Mouse (Mus musculus) lung, postnatal 25 days (tissue): ENCODE results near the gene Gpr137c.

Source experiments
- DNase-seq: peaks from one replicate; pipeline ENCODE4 v3.0.0; 2022; ENCODE audit warnings: low spot score

Gpr137c gene

DNA sequence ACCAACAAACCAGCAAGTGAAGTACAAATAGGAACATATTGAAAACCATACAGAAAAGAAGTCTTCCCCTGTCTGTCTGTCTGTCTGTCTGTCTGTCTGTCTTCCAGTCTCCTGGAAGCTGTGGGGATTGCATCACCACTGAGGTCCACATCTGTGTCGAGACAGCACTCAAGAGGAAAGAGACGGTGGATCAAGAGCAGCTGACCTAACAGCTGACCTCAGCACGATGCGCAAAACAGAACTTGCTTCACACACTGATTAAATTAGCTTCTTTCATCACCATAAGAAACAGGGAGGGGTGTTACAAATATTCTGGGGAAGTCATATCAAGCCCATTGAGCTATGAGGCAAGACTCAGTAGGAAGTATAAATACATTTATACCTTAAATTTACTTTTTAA lies 72.1 kb downstream of the Gpr137c start:
- no peak for DNase-seq

DNA sequence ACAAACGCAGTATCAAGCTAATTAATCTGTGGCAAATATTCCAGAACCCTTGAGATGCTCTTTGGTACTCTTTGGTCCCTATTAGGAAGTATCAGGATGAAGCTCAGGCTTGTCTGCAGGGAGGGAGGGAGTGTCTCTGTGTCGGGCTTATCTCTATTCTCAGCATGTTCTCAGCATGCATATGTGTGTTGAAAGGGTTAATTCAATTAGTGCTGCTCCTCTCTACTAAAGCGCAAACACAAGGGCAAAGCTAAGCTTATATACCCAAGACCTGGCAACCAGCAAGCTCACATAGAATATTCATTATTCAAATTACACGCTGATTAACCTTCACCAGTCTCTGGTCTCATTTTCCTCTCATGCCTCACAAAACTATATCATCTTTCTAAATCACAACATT lies 84.4 kb downstream of the Gpr137c start:
- no peak for DNase-seq

DNA sequence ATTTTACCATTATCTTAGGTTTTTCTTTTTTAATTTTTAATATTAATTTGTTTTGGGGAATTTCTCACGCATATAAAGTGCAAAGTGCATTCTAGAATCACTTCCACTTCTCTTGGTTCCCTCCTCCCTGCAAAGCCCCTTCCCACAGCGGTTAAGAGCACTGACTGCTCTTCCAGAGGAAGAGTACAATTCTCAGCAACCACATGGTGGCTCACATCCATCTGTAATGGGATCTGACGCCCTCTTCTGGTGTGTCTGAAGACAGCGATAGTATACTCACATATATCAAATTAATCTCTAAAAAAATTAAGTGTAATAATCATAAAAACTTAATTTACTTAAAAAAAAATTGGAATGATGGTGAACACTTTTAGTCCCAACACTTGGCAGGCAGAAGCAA lies 84.9 kb downstream of the Gpr137c start:
- DNase-seq: no peak

DNA sequence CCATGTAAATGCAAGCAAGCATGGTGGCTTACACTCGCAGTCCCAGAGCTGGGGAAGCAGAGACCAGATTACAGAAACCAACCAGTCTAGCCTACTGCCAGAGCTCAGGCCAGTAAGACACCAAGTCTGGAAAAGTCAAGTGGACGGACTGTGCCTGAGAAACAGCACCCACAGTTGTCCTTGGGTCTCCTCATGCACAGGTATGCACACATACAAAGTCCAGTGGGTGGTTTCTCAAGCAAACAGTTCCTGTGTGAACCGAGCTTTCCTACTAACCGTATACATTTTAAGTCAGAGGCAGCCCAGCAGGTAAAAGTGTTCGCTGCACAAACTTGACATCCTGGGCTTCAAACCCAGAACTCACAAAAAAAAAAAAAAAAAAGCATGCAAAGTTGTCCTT lies 86.3 kb downstream of the Gpr137c start:
- no peak for DNase-seq

DNA sequence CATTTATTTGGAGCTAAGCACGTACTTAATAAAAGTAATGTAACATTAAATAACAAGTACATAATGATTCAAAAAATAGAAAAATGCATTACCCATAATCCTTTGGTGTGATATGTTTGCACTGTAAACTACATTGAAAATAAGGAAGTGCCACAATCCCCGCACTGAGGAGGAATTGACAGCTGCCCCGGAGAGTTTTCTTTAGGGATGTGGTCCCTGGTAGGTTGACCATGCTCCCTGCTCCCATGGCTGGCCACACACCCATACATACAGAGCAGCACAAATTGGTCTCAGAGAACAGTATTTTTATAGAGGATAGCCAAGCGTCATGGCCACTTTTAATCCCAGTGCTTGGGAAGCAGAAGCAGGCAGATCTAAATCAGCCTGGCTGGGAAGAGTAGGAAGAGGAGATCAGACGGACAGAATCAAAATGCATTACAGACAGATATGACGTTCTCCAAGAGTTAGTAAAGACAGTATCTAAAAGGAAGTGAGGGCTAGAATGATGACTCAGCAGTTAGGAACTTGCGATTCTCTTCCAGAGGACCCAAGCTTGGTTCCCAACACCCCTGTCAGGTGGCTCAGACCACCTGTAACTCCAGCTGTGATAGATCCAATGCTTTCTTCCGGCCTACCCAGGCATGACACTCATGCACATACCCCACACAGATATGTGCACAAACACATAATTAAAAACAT lies 88.3 kb downstream of the Gpr137c start:
- DNase-seq: no peak

DNA sequence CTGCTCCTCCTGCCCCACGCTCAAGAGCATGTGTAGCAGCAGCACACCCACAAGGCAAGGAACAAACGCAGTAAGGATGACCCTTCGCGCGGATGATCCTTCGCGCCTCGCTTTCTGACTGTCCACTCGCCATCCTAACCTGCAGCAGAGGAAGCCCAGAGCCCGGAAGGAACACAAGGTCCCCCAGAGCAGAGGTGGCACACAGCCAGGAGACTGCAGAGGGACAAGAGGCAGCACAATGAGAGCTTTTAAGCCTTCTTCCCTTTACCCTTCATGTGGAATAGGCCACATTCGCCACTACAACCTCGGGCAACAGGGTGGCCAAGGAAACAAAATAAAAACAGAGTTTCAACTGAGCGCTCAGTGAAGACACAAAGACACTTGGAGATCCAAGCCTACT lies 90.1 kb downstream of the Gpr137c start:
- no peak for DNase-seq

DNA sequence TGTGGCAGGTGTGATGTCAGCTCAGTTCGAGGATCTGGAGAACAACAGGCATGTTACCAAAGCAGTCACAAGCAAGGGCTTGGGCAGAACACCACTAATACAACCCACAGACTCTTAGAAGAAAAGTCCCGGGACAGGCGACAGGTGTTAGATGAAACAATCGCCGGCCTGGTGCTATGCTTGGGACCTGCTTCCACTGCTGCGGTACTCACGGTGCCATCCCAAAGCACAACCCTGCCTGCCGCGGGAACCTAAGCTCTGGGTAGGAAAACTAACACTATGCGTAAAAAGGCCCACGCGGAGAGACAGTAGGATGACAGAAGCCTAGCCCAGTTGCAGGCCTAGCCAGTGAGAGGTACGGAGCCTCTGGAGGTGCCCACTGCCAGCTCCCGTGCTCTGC lies 90.6 kb downstream of the Gpr137c start:
- DNase-seq: no peak

DNA sequence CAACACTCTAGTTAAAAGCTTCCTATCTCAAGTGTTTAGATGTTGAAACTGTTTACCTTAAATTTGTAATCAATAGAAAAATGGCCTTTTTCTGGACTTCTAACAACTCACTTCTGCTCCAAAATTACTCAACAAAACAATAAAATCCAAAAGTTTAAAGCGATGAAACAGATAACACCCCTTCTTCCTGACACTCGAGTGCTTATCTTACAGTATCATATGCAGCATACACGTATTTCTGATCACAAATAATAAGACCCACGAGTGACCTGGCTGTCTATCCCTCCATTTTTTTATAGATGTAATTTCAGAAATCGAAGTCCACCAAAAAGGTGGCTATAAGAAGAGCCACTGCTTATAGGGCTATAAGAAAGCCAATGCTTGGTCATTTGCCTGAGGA lies 97.4 kb downstream of the Gpr137c start:
- no peak for DNase-seq

DNA sequence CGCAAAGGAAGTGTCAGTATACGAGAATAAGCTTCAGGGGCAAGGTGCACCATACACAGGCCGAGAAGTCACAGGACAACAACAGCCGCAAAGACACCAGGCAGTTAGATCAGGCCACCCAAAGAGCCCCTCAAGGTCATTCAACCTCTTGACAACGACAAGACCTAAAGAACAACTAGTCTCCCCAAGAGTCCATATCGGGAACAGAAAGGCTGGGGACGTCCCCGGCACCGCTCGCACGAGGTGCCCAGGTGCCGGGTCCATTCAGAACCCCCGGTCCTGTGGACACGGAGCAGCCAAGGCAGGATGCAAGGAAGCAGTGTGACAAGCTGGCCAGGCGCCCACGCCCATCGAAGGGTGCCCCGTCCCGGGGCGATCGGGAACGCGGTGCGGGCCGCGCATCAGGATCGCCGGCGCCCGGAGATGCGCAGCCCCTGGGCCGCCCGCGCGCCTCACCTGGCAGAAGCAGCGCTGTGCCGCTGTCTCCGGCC lies 98.4 kb downstream of the Gpr137c start:
- DNase-seq: no peak

DNA sequence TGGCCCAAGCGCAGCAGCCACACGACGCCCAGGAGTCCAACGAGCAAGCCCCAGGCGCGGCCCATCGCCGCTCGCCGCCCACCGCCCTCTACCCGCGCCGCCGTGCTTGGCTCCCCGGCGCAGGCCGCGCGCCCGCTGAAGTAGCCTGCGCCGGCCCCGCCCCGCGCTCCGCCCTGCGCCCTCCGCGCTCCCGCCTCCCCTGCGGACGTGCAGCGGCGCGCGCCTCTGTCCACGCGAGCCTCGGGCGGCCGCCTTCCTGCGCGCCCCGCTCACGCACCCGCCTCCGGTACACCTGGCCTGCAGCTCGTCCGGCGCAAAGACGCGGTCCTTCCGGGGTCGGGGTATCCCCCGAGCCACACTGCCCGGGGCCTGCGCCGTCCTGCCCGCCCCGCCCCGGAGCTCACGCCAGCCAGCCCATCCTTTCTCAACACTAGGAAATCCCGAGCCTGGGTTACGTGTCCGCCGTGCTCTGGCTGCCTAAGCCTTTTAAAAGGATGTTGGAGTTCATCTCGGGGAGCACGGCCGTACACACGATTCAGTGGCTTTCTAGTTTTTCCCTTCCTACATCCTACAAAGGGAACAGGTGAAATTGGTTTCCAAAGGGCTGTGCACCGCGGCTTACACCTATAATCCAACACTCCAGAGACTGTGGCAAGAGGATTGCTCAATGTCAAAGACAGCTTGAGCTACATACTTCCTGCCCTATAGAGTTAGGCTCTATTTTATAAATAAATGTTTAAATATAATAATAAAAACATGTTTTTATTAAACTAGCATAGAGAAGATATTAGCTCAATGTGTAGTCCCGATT lies 99.1 kb downstream of the Gpr137c start, which contains the start of gene Ero1l:
Ero1l (minus strand) TSS at position 346 of the 811 bp plus-strand sequence.
- peak; percentile 78 for DNase-seq

DNA sequence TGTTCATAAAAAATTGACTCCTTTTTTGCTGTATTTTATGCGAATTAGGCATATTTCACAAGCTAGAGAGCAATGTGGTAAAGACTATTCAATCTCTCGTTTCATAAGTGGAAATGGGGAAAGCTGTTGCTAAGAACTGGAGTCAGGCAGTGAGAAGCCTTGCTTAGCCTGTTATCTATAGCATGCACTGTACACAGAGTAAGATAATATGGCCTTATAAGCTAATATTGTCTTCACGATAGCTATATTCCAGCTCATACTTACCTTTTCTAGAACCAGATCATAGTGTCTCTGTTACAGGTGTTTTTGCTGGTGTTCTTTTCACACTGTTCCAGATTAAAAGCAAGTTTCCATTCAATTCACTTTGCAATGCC lies 99.7 kb downstream of the Gpr137c start:
- no peak for DNase-seq

DNA sequence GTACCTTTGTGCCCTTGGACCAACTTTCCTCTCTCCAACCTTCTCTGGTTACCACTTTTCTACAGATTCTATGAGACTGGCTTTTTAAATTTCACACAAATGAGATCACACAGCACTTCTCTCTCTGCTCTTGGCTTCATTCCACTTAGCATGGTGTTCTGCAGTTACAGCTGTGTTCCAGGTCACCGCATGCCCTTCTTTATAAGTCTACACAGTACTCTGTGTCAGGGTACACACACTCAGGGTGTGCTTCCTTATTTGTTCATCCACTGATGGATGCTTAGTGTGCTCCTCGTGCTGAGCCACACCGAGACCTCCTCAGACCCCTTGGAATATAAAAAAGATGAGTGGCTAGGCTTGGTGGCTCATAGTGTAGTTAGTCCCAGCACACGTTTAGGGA lies 100.6 kb downstream of the Gpr137c start:
- no peak for DNase-seq

DNA sequence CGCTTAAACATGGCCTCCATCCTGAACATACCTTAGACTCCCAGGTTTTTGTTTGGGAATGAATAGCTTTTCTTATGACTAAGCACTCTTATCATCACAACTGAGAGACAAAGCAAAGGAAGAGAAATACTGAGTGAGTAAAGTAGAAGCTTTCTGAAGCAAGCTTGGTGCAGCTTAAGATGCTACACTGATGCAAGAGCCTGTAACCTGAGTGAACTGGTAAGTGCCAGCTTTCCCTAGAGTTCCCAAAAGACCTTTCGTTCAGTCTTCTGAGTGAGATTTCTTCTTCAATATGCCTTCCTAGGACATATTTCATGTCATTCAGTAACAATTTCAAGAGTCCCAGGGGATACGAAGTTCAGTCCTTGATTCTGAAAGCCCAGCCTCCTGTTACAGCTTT lies 101.5 kb downstream of the Gpr137c start:
- no peak for DNase-seq

DNA sequence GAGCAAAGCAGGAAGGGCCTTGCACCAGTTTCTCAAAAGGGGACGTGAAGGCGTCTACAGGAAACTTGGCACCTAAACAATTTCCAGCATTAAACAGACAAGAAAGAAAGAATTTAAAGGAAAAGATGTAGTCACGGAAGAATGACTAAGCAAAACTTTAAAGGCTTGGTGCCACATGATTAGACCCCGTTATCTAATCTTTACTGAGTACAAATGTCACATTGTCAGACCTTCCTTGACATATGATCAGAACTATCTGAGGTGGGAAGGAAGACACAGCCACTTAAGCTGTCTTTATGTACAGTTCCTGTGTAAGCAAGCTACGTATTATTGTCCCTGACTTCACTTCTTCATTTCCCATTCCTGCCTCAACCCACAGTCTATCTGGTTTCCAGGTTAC lies 102.1 kb downstream of the Gpr137c start:
- no peak for DNase-seq

DNA sequence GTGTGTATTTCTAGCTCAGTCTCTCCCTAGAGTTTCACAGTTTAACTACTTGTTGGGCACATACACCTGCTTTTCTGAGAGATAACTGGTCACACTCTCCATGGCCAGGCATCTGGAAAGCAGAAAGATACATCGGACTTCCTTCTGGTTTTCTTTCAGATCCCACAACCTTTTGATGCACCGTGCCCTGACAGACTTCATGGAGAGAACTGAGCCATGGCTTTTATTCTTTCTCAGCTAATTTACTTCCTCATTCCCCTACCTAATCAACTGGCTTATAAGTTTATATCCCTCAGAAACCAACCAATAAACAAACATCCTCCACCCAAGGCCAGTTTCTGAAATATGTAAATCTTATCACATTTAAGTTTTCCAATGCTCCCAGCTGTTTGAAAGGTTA lies 102.9 kb downstream of the Gpr137c start:
- DNase-seq: no peak

DNA sequence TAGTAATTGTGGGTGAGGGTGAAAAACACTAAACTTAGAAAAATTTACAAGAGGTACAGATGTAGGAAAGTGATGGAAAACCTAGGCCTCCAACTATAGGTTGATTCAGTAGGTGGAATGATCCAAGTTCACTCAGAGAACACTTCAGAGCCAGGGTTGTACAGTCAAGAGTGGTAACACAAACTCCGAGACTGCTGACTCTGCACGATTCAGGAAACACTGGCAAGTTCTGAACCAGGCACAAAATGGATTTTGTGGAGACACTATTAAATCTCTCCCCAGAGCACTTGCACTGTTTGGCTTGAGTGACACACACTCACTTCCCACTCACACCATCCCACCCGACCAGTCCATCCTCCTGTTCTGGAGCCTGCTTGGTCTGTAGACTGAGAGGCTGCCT lies 103.8 kb downstream of the Gpr137c start:
- DNase-seq: no peak

DNA sequence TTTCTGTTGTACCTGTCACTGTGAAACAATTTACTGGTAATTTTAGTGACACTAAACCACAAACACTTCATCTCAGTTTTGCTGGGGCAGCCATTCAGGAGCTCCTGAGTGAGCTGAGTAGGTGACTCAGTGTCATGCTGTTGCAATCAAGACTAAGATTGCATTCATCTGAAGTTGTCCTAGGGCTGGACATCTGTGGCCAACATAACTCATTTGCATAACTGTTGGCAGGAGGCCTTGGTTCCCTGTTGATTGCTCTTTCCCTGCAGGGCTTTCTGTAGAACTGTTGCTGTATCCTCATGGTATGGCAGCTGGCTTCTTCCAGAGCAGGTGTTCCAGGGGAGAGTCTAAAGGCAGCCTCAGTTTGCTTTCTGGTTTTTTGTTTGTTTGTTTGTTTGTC lies 106.0 kb downstream of the Gpr137c start:
- DNase-seq: peak; percentile 75

DNA sequence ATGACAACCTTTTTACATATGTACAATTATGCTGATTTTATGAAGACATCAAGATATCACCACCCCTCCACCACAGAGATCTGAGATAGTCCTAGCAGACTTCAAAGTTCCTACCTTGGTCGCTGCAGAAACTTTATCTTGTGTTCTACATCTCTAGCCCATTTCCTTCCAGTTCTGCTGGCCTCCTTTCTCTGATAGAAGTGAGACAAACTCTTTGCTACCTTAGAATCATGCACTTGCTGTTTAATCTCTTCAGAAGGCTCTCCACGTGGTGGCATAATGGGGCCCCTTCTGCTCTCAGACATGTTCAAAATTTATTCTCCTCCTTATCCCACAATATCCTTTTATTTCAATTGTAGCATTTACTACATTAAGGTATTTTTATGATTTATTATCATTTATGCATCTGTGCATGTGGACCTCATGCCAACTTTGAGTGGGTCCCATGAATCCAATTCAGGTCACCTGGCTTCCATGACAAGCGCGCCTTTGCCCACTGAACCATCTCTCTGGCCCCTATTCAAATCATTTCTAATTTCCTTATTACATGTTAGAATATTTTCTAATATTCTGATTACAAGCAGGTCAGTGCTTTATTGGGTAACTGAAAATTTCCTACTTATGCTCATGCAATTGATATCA lies 108.7 kb downstream of the Gpr137c start:
- DNase-seq: no peak

DNA sequence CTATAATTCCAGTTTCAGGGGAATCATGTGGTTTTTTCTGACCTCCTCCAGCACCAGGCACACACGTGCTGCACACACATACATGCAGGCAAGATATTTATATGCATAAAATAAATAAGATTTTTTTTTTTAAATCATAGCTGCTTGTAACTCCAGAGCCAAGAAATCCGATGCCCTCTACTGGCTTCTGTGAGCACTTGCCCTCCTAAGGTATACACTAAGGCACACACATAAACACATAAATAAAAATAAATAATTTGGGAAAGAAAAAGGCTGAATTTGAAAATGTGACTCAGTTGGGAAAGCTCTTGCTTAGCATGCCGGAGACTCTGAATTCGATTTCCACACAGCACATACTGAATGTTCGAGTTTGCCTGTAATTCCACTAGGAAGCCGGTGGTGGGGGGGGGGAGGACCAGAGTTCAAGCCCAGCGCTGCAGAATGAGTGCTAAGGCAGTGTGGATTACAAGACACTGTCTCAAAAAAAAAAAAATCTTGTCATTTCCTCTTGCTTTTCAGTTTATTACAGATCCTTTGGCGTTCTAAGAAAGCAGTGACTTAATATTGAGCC lies 109.6 kb downstream of the Gpr137c start:
- DNase-seq: no peak

DNA sequence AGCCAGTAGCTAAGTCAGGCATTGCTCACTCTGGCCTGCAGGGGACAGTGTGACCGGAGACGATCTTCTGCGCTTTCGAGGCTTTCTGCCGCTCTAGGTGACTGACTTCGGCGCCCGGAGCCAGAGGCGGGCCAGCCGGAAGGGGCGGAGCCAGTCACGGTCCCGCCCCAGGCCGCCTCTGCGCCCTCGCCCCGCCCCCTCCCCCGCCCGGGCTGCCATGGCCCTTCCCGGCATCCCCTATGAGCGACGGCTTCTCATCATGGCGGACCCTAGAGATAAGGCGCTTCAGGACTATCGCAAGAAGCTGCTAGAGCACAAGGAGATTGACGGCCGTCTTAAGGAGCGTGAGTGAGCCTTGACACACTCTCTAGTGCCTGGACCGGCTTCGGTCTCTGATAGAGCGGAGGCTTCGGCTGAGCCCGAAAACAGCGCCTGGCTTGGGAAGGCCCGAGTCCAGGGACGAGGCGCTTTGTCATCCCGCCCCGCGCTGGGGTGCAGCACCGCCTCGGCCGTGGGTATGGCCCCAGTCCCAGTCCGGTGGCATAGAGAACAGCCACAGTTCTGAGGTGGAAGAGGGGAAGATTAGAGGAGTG lies 110.2 kb downstream of the Gpr137c start, which contains the start of gene Psmc6:
Psmc6 (plus strand) TSS at position 200 of the 593 bp plus-strand sequence.
- DNase-seq: peak; percentile 94
